Mouse (Mus musculus): ENCODE measurements around the gene Kcnd3. TPM values are rescaled to one million over a fixed set of nuclear protein-coding genes. Genes with fewer than 3 reads are reported as not detected.

The Kcnd3 gene
- polyA plus RNA-seq, 1 experiment from 2014 or later: 0.58 TPM

DNA sequence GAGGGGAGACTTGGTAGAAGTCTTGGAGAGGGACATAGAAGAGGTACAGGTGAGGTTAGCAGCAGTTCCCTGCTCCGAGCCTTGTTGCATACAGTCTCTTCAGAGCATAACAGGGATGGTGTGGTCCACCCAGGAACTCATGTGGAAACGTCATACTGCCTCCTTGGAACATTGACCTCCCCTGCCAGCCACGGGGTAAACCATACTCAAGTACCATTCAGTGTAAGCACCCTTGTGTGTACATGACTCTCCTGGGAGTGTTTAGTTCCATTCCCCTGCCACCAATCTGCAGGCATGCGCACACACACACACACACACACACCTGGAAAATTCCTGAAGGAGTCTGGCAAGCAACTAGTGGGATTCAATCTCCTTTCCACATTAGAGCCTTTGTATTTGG lies 90.6 kb downstream of the Kcnd3 start:
- Histone ChIP-seq H3K27ac (no peak overlapping the region), H3K27me3 (ENCODE audit: insufficient read depth, poor library complexity, severe bottlenecking) (peaks cover 22% of the 10 kb centered on the region), H3K36me3 (no peaks in the 10 kb centered on the region), H3K9me3 (no peaks in the 10 kb centered on the region), H3K4me1 (peaks cover 49% of the 10 kb centered on the region), H3K4me3 (no peak overlapping the region)
- no peak for DNase-seq (ENCODE audit: low spot score)
- WGBS: 76% methylated on average over 4 of the region's 4 CpGs

DNA sequence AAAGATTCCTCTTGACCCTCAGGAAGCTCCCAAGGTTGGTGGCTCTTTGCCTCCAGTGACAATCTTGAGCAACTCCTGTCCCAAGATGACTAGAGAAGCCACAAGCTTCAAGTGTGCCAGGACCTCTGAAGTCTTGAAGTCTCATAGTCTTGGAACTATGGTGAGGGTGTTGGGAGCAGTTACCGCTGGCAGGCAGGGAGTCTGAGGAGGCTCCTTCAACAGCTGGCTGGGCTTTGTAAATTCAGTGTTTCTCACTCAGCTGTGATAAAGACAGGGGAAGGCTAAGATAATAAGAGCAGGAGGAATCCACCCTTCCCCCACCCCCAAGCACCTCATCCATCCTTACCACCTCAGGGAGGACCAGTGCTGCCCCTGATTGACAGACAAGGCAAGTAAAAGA lies 92.0 kb downstream of the Kcnd3 start:
- Histone ChIP-seq H3K4me3 (no peak overlapping the region), H3K9me3 (no peaks in the 10 kb centered on the region), H3K27me3 (ENCODE audit: insufficient read depth, poor library complexity, severe bottlenecking) (peaks cover 22% of the 10 kb centered on the region), H3K27ac (no peak overlapping the region), H3K36me3 (no peaks in the 10 kb centered on the region), H3K4me1 (peaks cover 43% of the 10 kb centered on the region)
- DNase-seq (ENCODE audit: low spot score): no peak
- 53% methylated on average over 1 of the region's 1 CpGs for WGBS

DNA sequence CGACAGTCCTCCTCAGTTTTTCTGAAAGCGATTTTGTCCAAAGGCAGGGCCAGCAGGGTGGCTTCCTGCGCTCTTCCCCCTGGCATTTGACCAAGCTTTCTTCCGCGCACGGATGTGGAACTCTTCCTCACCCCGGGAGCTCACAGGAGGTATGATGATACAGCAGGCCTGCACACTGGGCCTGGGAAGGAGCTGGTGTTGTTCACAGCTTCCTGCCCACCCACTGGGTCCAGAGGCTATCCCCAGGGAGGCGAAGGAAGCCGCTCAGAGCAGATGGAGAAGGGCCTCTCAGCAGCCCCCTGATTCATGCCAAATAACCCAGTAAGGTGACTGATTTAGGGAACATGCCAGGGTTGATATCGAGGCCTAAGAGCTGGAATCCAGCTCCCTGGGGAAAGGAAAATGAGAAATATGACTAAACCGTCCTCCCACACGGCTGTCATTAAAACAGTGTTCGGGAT lies 94.5 kb downstream of the Kcnd3 start:
- peaks cover 17% of the 10 kb centered on the region for H3K27me3 ChIP-seq (ENCODE audit: insufficient read depth, poor library complexity, severe bottlenecking)
- H3K9me3 ChIP-seq: no peaks in the 10 kb centered on the region
- DNase-seq (ENCODE audit: low spot score): no peak
- 48% methylated on average over 13 of the region's 13 CpGs for WGBS
- H3K36me3 ChIP-seq: no peaks in the 10 kb centered on the region
- peaks cover 36% of the 10 kb centered on the region for H3K4me1 ChIP-seq
- H3K27ac ChIP-seq: no peak overlapping the region
- H3K4me3 ChIP-seq: no peak overlapping the region

DNA sequence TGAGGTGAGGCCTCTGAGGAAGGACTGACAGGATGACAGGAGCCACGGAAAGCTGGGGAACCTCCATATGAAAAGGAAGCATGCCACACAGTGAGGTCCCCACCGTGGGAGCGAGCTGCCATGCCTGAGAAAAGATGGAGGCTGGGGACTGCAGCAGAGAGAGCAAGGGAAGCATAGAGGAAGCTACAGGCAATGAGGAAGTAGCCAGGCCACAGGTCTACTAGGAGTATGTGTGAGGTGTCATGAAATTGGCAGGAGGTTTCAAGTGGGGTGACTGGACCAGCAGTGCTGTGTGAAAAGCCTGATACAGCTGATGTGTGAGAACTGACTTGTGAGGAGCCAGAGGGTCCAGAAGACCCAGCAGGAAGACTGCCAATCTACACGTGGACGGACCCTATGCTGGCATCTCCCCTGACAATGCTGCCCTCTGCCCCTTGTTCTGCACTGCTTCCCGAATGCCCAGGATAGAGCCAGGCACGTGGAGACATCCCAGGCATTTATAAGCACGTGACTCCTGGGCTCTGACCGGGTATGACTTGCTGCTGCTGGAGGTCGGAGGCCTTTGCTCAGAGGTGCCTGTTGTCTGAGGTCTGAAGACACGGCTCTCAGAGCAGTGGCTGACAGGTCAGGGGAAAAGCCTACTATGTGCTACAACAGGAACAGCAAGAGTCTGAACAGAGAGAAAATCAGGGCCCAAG lies 96.1 kb downstream of the Kcnd3 start:
- Histone ChIP-seq H3K9me3 (no peaks in the 10 kb centered on the region), H3K36me3 (no peaks in the 10 kb centered on the region), H3K4me3 (no peak overlapping the region), H3K27ac (no peak overlapping the region), H3K27me3 (ENCODE audit: insufficient read depth, poor library complexity, severe bottlenecking) (peaks cover 17% of the 10 kb centered on the region), H3K4me1 (peaks cover 35% of the 10 kb centered on the region)
- 67% methylated on average over 11 of the region's 11 CpGs for WGBS
- no peak for DNase-seq (ENCODE audit: low spot score)

DNA sequence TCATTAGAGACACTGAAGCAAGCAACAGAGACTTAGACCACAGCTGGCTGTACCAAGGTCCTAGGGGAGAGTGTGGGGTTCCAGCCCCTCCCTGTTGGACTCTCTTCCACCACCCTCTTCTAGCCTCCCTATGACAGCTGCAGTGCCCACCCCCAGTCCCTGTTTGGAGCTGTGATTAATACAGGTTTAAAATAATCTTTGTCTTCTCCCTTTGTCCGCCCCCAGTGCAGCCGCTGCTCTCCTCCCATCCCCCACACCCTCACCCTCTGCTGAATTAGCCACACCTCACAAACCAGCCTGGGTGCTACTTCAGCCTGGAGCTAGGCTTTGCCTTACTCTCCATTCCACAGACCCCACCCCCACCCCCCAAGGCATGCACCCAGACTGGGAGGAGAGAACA lies 107.3 kb downstream of the Kcnd3 start:
- no peak for DNase-seq (ENCODE audit: low spot score)
- Histone ChIP-seq H3K4me1 (peaks cover 10% of the 10 kb centered on the region), H3K9me3 (no peaks in the 10 kb centered on the region), H3K4me3 (no peak overlapping the region), H3K27ac (0 out of 2 replicates have a peak overlapping the region, but pooled peaks have one; percentile 7), H3K36me3 (no peaks in the 10 kb centered on the region), H3K27me3 (ENCODE audit: insufficient read depth, poor library complexity, severe bottlenecking) (peaks cover 6% of the 10 kb centered on the region; the same call in 1 of the 2 replicates)
- WGBS: 30% methylated on average over 2 of the region's 2 CpGs

DNA sequence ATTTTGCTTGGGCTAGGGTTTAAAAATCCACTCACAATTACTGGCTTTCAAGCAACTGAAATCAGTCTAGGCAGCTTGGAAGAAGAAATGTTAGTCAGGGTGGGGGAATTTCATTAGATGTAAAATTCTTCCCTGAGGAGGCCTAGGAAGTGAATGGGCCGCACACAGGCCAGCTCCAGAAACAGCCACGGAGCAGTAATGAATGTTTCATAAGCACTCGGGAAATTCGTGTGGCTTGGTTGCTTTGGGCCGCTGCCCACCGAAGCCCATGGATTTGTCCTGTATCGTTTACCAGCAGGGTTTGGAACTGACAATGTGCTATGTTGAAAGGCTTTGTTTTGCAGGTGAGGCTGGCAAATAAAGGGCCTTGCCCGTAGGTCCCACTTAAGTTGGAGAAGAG lies 114.8 kb downstream of the Kcnd3 start:
- DNase-seq (ENCODE audit: low spot score): no peak
- no peaks in the 10 kb centered on the region for H3K36me3 ChIP-seq
- no peaks in the 10 kb centered on the region for H3K9me3 ChIP-seq
- H3K27ac ChIP-seq: no peak overlapping the region
- H3K4me1 ChIP-seq: peaks cover 3% of the 10 kb centered on the region; the same call in 1 of the 2 replicates
- peaks cover 29% of the 10 kb centered on the region for H3K27me3 ChIP-seq (ENCODE audit: insufficient read depth, poor library complexity, severe bottlenecking)
- WGBS: 82% methylated on average over 8 of the region's 8 CpGs
- H3K4me3 ChIP-seq: no peak overlapping the region

DNA sequence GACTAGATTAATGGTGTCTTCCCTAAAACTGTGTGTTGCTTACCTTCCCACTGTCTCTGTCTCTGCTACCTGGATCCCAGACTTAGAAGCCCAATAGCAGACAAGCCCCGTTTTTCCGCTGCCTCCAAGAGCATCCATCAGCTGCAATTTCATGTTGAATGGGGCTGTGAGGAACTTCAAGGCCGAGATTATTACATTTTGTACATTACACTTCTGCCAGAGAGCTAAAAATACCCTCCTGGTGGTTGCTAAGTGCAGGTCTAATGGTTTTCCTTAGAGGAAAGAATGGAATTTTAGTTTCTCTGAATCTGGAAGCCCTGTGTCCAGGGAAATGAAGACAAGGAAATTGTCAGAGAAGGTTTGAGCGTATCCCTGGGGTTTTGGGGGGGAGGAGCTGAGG lies 115.3 kb downstream of the Kcnd3 start:
- no peak for DNase-seq (ENCODE audit: low spot score)
- no peak overlapping the region for H3K27ac ChIP-seq
- H3K36me3 ChIP-seq: no peaks in the 10 kb centered on the region
- WGBS: 67% methylated on average over 4 of the region's 4 CpGs
- no peak overlapping the region for H3K4me3 ChIP-seq
- no peaks in the 10 kb centered on the region for H3K9me3 ChIP-seq
- H3K27me3 ChIP-seq (ENCODE audit: insufficient read depth, poor library complexity, severe bottlenecking): peaks cover 30% of the 10 kb centered on the region
- H3K4me1 ChIP-seq: peaks cover 3% of the 10 kb centered on the region; the same call in 1 of the 2 replicates

DNA sequence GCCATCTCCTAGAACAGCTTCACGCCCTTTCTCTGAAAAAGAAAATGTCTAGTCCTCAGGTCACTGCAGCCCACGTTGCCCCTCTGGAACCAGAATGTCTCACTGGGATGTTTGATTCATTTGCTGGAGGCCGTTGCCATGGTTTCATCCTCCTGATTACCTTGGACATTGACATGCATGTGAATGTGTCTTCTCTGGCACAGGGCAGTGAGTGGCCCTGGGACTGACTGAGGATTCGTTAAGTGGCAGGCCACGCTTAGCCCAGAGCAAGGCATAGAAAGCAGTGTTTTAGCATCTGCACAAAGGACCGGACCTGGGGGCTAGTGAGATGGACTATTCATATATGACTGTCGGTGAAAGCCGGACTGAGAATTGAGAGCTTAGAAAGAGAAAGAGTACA lies 116.3 kb downstream of the Kcnd3 start:
- no peak for DNase-seq (ENCODE audit: low spot score)
- Histone ChIP-seq H3K4me3 (no peak overlapping the region), H3K9me3 (no peaks in the 10 kb centered on the region)

DNA sequence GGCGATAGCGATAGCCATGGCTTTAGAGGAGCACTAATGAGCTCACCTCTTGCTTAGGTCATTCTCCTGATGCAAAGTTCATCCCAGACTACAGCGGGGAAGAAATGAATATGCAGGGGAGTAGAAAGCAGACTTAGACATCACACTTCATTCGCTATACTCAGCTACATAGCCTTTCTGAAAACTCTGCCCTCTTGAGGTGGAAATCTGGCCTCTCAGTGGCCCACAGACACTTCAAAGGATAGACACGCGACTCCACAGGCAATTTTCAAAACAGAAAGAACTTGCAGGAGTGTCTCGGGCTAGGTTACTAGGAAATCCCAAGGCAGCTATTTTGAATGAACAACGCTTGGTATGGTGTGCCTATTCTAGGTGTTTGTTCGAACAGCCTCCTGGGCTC lies 116.7 kb downstream of the Kcnd3 start:
- H3K9me3 ChIP-seq: no peaks in the 10 kb centered on the region
- peaks cover 30% of the 10 kb centered on the region for H3K27me3 ChIP-seq (ENCODE audit: insufficient read depth, poor library complexity, severe bottlenecking)
- no peaks in the 10 kb centered on the region for H3K36me3 ChIP-seq
- H3K4me1 ChIP-seq: peaks cover 3% of the 10 kb centered on the region; the same call in 1 of the 2 replicates
- WGBS: 71% methylated on average over 9 of the region's 9 CpGs
- no peak overlapping the region for H3K4me3 ChIP-seq
- DNase-seq (ENCODE audit: low spot score): no peak
- H3K27ac ChIP-seq: no peak overlapping the region

More for the DNA sequence above, 116.3 kb downstream of the Kcnd3 start:
- H3K4me1 ChIP-seq: peaks cover 3% of the 10 kb centered on the region; the same call in 1 of the 2 replicates
- H3K27me3 ChIP-seq (ENCODE audit: insufficient read depth, poor library complexity, severe bottlenecking): peaks cover 30% of the 10 kb centered on the region
- 84% methylated on average over 8 of the region's 8 CpGs for WGBS
- no peaks in the 10 kb centered on the region for H3K36me3 ChIP-seq
- H3K27ac ChIP-seq: no peak overlapping the region

DNA sequence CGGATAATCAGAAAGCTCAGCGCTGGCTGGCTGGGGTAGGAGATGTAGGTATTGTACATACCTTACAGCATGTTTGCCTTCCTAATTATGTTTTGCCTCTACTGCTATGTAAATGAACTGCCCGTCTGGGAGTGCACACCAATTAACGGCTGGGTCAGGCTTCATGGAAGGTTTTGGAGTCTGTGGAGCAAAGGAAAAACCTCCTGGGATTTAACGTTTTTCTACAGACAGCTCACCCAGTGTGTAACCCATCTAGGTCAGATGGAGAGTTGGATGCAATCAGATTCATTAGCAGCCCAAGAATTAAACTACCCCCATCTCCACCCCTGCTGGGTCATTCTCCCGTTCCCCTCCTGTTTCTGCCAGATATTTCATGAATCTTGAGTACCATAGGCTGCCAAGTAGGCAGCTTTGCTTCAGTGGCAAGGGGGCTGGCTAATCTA lies 117.2 kb downstream of the Kcnd3 start:
- no peak overlapping the region for H3K4me3 ChIP-seq
- no peak for DNase-seq (ENCODE audit: low spot score)
- peaks cover 3% of the 10 kb centered on the region; the same call in 1 of the 2 replicates for H3K4me1 ChIP-seq
- H3K27ac ChIP-seq: no peak overlapping the region
- H3K36me3 ChIP-seq: no peaks in the 10 kb centered on the region
- WGBS: 54% methylated on average over 6 of the region's 6 CpGs
- H3K27me3 ChIP-seq (ENCODE audit: insufficient read depth, poor library complexity, severe bottlenecking): peaks cover 29% of the 10 kb centered on the region
- no peaks in the 10 kb centered on the region for H3K9me3 ChIP-seq

DNA sequence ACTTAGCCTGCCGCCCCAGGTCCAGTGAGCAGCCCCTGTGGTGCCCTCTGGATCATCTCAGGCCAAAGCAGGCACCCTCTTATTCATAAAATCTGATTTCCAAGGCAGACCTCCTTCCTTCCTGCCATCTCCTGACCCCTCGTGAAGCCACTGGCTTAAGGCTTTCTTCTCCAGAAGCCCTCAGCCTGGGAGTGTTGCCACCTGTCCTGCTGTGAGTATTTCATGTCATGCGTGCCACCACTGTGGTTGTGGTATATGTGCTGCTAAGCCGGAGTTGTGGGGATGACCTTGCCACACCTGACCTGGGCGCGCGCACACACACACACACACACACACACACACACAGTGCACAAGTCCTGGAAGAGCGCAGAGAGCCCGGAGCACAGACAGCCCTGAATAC lies 117.8 kb downstream of the Kcnd3 start:
- 66% methylated on average over 9 of the region's 9 CpGs for WGBS
- DNase-seq (ENCODE audit: low spot score): no peak
- Histone ChIP-seq H3K27ac (no peak overlapping the region), H3K9me3 (no peaks in the 10 kb centered on the region), H3K27me3 (ENCODE audit: insufficient read depth, poor library complexity, severe bottlenecking) (peaks cover 24% of the 10 kb centered on the region), H3K4me1 (0 out of 2 replicates have a peak, but pooled peaks cover 3% of the 10 kb centered on the region), H3K4me3 (no peak overlapping the region), H3K36me3 (no peaks in the 10 kb centered on the region)

DNA sequence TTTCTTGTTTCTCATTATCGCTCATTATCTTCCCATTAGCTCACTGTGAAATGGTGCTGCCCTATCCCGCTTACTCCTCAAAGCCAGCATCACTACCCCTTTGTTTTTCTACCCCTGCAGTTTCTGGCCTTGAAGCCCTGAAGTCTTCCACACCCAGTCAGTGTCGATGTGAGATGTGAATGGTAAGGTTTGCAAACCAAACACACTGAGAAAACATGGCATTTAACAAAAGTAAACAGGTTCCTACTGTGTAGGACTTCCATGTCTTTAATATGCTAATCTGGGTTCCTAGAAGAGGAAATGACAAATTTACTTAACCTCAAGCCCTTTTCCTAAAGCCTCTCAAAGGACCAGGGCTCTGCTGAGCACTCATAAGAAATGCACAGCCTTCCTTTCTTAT lies 118.7 kb downstream of the Kcnd3 start:
- H3K4me3 ChIP-seq: no peak overlapping the region
- DNase-seq (ENCODE audit: low spot score): no peak
- WGBS: 17% methylated on average over 3 of the region's 3 CpGs

DNA sequence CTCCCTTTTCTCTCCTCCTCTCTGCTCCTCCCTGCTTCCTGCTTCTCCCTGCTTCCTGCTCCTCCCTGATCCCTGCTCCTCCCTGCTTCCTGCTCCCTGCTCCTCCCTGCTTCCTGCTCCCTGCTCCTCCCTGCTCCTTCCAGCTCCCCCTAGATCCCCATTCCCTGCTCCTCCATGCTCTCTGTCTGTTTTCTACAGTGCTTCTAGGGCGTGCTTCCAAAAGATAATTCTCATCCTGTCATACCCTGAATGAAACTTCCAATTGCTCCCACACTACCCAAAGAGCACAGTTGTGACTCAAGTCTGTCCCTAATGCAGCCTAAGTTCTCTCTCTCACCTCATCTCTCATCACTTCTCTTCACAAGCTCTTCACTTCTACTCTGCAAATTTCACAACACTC lies 119.8 kb downstream of the Kcnd3 start:
- no peak overlapping the region for H3K27ac ChIP-seq
- WGBS: 49% methylated on average over 1 of the region's 1 CpGs
- H3K4me3 ChIP-seq: no peak overlapping the region
- peaks cover 24% of the 10 kb centered on the region for H3K27me3 ChIP-seq (ENCODE audit: insufficient read depth, poor library complexity, severe bottlenecking)
- H3K36me3 ChIP-seq: no peaks in the 10 kb centered on the region
- DNase-seq (ENCODE audit: low spot score): no peak
- H3K4me1 ChIP-seq: 0 out of 2 replicates have a peak, but pooled peaks cover 3% of the 10 kb centered on the region
- H3K9me3 ChIP-seq: no peaks in the 10 kb centered on the region

More for the DNA sequence above, 118.7 kb downstream of the Kcnd3 start:
- peaks cover 24% of the 10 kb centered on the region for H3K27me3 ChIP-seq (ENCODE audit: insufficient read depth, poor library complexity, severe bottlenecking)
- no peaks in the 10 kb centered on the region for H3K36me3 ChIP-seq
- 0 out of 2 replicates have a peak, but pooled peaks cover 3% of the 10 kb centered on the region for H3K4me1 ChIP-seq
- no peaks in the 10 kb centered on the region for H3K9me3 ChIP-seq
- H3K27ac ChIP-seq: no peak overlapping the region
